11 mouse cellular contexts compared by ENCODE assay signal in genomic region chr4:154982247-154983120, GRCm38 (mm10). TPM values are rescaled to one million over a fixed set of nuclear protein-coding genes. Genes with fewer than 3 reads are reported as not detected.
DNase-seq lines count a peak whose midpoint lies in the region; ATAC-seq and TF ChIP-seq lines count a peak whose summit lies in the region.
"Had no signal": no experiment of that assay in that cellular context is flagged by ENCODE, and none has a peak within 500 bp of the region (broad histone marks: within the 10 kb centered on the region; RNA-seq: fewer than 3 reads in every experiment).

No protein-coding gene starts in this region.

- no peak overlapping the region for H3K4me3 ChIP-seq in hindbrain, embryonic 10.5 days
- no peak overlapping the region for H3K4me3 ChIP-seq in hindbrain, embryonic 14.5 days (replicated peaks; ENCODE audit: low read length)
- H3K4me3 ChIP-seq in CH12.LX (replicated peaks in 1 of 3; ENCODE audit: low read depth in 2 of 3, low read length in 2 of 3, poor library complexity in 1 of 3): no peak overlapping the region
- H3K4me3 ChIP-seq in liver, embryonic 13.5 days (replicated peaks): no peak overlapping the region
- H3K4me3 ChIP-seq: heart, adult 2 months had no signal

- peaks cover 56% of the 10 kb centered on the region for H3K4me1 ChIP-seq in hindbrain, embryonic 10.5 days (replicated peaks)
- H3K4me1 ChIP-seq in hindbrain, embryonic 14.5 days (replicated peaks; ENCODE audit: control insufficient read depth, insufficient read depth, low read length): 0 out of 2 replicates have a peak, but pooled peaks cover 11% of the 10 kb centered on the region
- peaks cover 6 to 8% of the 10 kb centered on the region in 2 experiments for H3K4me1 ChIP-seq in CH12.LX (ENCODE audit: control insufficient read depth in 1 of 2, insufficient read depth in 2 of 2)
- peaks cover 37% of the 10 kb centered on the region for H3K4me1 ChIP-seq in liver, embryonic 13.5 days (replicated peaks)

- no peak for ATAC-seq in hindbrain, embryonic 14.5 days (ENCODE audit: low FRiP score)
- peak; percentile 35 for ATAC-seq in liver, embryonic 13.5 days (ENCODE audit: low read depth)
- ATAC-seq in monocyte, adult 5-6 weeks (replicated peaks; ENCODE audit: insufficient number of reproducible peaks, low FRiP score, low TSS enrichment, poor library complexity, severe bottlenecking): no peak

- H3K4me2 ChIP-seq in hindbrain, embryonic 14.5 days (replicated peaks): no peak overlapping the region
- H3K4me2 ChIP-seq in CH12.LX (ENCODE audit: insufficient read depth, low read depth, poor library complexity, severe bottlenecking): no peak overlapping the region
- H3K4me2 ChIP-seq in liver, embryonic 13.5 days: no peak overlapping the region

- H3K36me3 ChIP-seq in hindbrain, embryonic 10.5 days: peaks cover 49% of the 10 kb centered on the region
- H3K36me3 ChIP-seq in hindbrain, embryonic 14.5 days (replicated peaks; ENCODE audit: control insufficient read depth, insufficient read depth): peaks cover 40% of the 10 kb centered on the region
- peaks cover 42 to 56% of the 10 kb centered on the region in 2 experiments for H3K36me3 ChIP-seq in CH12.LX (replicated peaks in 1 of 2; ENCODE audit: control insufficient read depth in 1 of 2, insufficient read depth in 1 of 2, low read length in 1 of 2)
- H3K36me3 ChIP-seq in liver, embryonic 13.5 days: peaks cover 45% of the 10 kb centered on the region

- TF ChIP-seq CTCF in CH12.LX (conservative IDR thresholded peaks at IDR 0.05 in 1 of 2, IDR thresholded peaks at IDR 0.05 in 1 of 2; ENCODE audit: low read depth in 2 of 2, low read length in 2 of 2): no peak

- TF ChIP-seq POLR2A in CH12.LX (IDR thresholded peaks at IDR 0.05; ENCODE audit: low read depth, low read length): no peak

- peak; percentile 10 for DNase-seq in hindbrain, embryonic 10.5 days (ENCODE audit: low spot score)
- DNase-seq in hindbrain, embryonic 14.5 days (ENCODE audit: low spot score): no peak
- DNase-seq in CH12.LX (ENCODE audit: extremely low read depth): no peak
- peak; percentile 75 for DNase-seq in adrenal gland, postnatal 10 days
- DNase-seq in liver, embryonic 13.5 days: no peak
- DNase-seq in cerebellum, adult 9-10 months: no peak
- no peak for DNase-seq in left cerebral cortex, postnatal 14 days (ENCODE audit: low spot score in 2 of 2)

- no peak for TF ChIP-seq EP300 in CH12.LX (IDR thresholded peaks at IDR 0.05; ENCODE audit: low read length)

- H3K27me3 ChIP-seq in hindbrain, embryonic 10.5 days (ENCODE audit: insufficient read depth, poor library complexity, severe bottlenecking): peaks cover 37% of the 10 kb centered on the region
- H3K27me3 ChIP-seq in hindbrain, embryonic 14.5 days (ENCODE audit: control insufficient read depth, insufficient read depth, low read length): no peaks in the 10 kb centered on the region
- H3K27me3 ChIP-seq in CH12.LX (replicated peaks): peaks cover 14% of the 10 kb centered on the region
- 0 out of 2 replicates have a peak, but pooled peaks cover 9% of the 10 kb centered on the region for H3K27me3 ChIP-seq in liver, embryonic 13.5 days

- TF ChIP-seq RAD21 in CH12.LX (IDR thresholded peaks at IDR 0.05; ENCODE audit: low read depth, low read length): no peak

- no peaks in the 10 kb centered on the region for H3K79me2 ChIP-seq in CH12.LX (replicated peaks; ENCODE audit: control insufficient read depth, extremely low read depth, insufficient read depth, poor library complexity, severe bottlenecking)

- in situ Hi-C loops in CH12.LX (cut with MboI; ENCODE audit: low pct_ligation_motif_present, low pct_unique_long_range_greater_than_20kb, low sequenced_read_pairs): no loop called here

- WGBS in hindbrain, embryonic 10.5 days: 76% methylated on average over 19 of the region's 19 CpGs
- 74% methylated on average over 19 of the region's 19 CpGs for WGBS in hindbrain, embryonic 14.5 days
- 63% methylated on average over 19 of the region's 19 CpGs for WGBS in liver, embryonic 13.5 days (ENCODE audit: insufficient replicate concordance)

- dilution Hi-C loops in CH12.LX (cut with MboI; ENCODE audit: extremely low pct_ligation_motif_present, extremely low pct_unique_long_range_greater_than_20kb, low sequenced_read_pairs): no loop called here

- H3K9ac ChIP-seq in hindbrain, embryonic 14.5 days: no peak overlapping the region
- H3K9ac ChIP-seq in CH12.LX (ENCODE audit: insufficient read depth, low read depth): no peak overlapping the region
- H3K9ac ChIP-seq in liver, embryonic 13.5 days: no peak overlapping the region

- no peaks in the 10 kb centered on the region for H3K9me3 ChIP-seq in hindbrain, embryonic 10.5 days
- no peaks in the 10 kb centered on the region for H3K9me3 ChIP-seq in hindbrain, embryonic 14.5 days (ENCODE audit: control insufficient read depth, low read length)
- no peaks in the 10 kb centered on the region for H3K9me3 ChIP-seq in CH12.LX (replicated peaks; ENCODE audit: low read length)
- H3K9me3 ChIP-seq in liver, embryonic 13.5 days (replicated peaks): no peaks in the 10 kb centered on the region

- H3K27ac ChIP-seq in hindbrain, embryonic 10.5 days: 0 out of 2 replicates have a peak overlapping the region, but pooled peaks have one; percentile 23
- no peak overlapping the region for H3K27ac ChIP-seq in hindbrain, embryonic 14.5 days
- H3K27ac ChIP-seq in CH12.LX (ENCODE audit: insufficient read depth, low read depth): no peak overlapping the region
- peak overlapping the region; percentile 53 for H3K27ac ChIP-seq in liver, embryonic 13.5 days
- H3K27ac ChIP-seq: heart, adult 2 months had no signal

- intact Hi-C loops in left cerebral cortex, postnatal 14 days (cut with DNase I): no loop called here

TF ChIP-seq in CH12.LX, 34 proteins besides CTCF, POLR2A, EP300 and RAD21:
- no peak for TF ChIP-seq MEF2A (IDR thresholded peaks at IDR 0.05; ENCODE audit: borderline replicate concordance, low read depth, low read length)
- peak; percentile 32; the same call in 1 of the 2 replicates for TF ChIP-seq POLR2AphosphoS2 (IDR thresholded peaks at IDR 0.05; ENCODE audit: low read depth, low read length)
TF ChIP-seq in CH12.LX: peak in this region for 1.

RNA-seq across cellular contexts. Expression of gene Pank4, which starts 18.6 kb away (rescaled TPM):
- 39.9 and 46.5 TPM in 2 replicates for polyA plus RNA-seq in hindbrain, embryonic 10.5 days (2016; fragmentation: Nextera tagmentation; extraction: Ambion mirVana)
- 34.1 and 34.4 TPM in 2 replicates for polyA plus RNA-seq in hindbrain, embryonic 14.5 days (2014; fragmentation: Nextera tagmentation; extraction: Ambion mirVana)
- 30.6 and 34.7 TPM in 2 replicates for total RNA-seq in CH12.LX (2012; rRNA removed)
- 27.6 and 28.1 TPM in 2 replicates for total RNA-seq in CH12.LX (2014; rRNA removed)
- 22.4 and 23.2 TPM in 2 replicates for polyA plus RNA-seq in CH12.LX (2012; ENCODE audit: insufficient read length, low read depth)
- 10 to 100 TPM; 23.1 to 35.2 TPM for total RNA-seq in adrenal gland, postnatal 10 days (2021)
- polyA plus RNA-seq in liver, embryonic 13.5 days (2015; fragmentation: Nextera tagmentation; extraction: Ambion mirVana): 23.9 and 27.0 TPM in 2 replicates
- total RNA-seq in monocyte, adult 5-6 weeks (2017): 26.6 to 36.7 TPM (median 30.2 TPM) in 3 replicates
- 10 to 100 TPM; 31.8 to 33.4 TPM for total RNA-seq in left cerebral cortex, postnatal 14 days (2021)

RNA-seq across cellular contexts. Expression of gene Hes5, which starts 21.8 kb away (rescaled TPM):
- 534 and 601 TPM in 2 replicates for polyA plus RNA-seq in hindbrain, embryonic 10.5 days (2016; fragmentation: Nextera tagmentation; extraction: Ambion mirVana)
- polyA plus RNA-seq in hindbrain, embryonic 14.5 days (2014; fragmentation: Nextera tagmentation; extraction: Ambion mirVana): 70.0 and 102 TPM in 2 replicates
- total RNA-seq in CH12.LX (2012; rRNA removed) (6.2 and 6.8 TPM in 2 replicates), CH12.LX (2014; rRNA removed) (2.1 and 2.7 TPM in 2 replicates)
- 1.5 and 1.7 TPM in 2 replicates for polyA plus RNA-seq in CH12.LX (2012; ENCODE audit: insufficient read length, low read depth)
- under 1 TPM in 1 of 2 experiments, not detected in 1; 0.76 TPM for total RNA-seq in adrenal gland, postnatal 10 days (2021)
- polyA plus RNA-seq in liver, embryonic 13.5 days (2015; fragmentation: Nextera tagmentation; extraction: Ambion mirVana): 0.08 and 0.23 TPM in 2 replicates
- total RNA-seq in monocyte, adult 5-6 weeks (2017): not detected in 3 replicates
- 10 to 100 TPM; 32.6 to 48.7 TPM for total RNA-seq in left cerebral cortex, postnatal 14 days (2021)
- total RNA-seq: heart, adult 2 months; heart, postnatal 36 days; liver, adult 2 months had no signal
- polyA plus RNA-seq: liver, adult 2 months had no signal

RNA-seq across cellular contexts. Expression of gene Tnfrsf14, which starts 54.1 kb away (rescaled TPM):
- polyA plus RNA-seq in hindbrain, embryonic 10.5 days (2016; fragmentation: Nextera tagmentation; extraction: Ambion mirVana): 0.43 and 0.87 TPM in 2 replicates
- polyA plus RNA-seq in hindbrain, embryonic 14.5 days (2014; fragmentation: Nextera tagmentation; extraction: Ambion mirVana): 0.40 TPM in 1 of 2 replicates, not detected in the other
- total RNA-seq in CH12.LX (2012; rRNA removed) (68.3 and 109 TPM in 2 replicates), CH12.LX (2014; rRNA removed) (21.0 and 25.9 TPM in 2 replicates)
- 19.8 and 20.0 TPM in 2 replicates for polyA plus RNA-seq in CH12.LX (2012; ENCODE audit: insufficient read length, low read depth)
- 10 to 100 TPM in 1 of 2 experiments, 1 to 10 TPM in 1; 8.1 to 12.7 TPM for total RNA-seq in adrenal gland, postnatal 10 days (2021)
- 49.5 and 51.7 TPM in 2 replicates for polyA plus RNA-seq in liver, embryonic 13.5 days (2015; fragmentation: Nextera tagmentation; extraction: Ambion mirVana)
- total RNA-seq in monocyte, adult 5-6 weeks (2017): 20.8 to 45.5 TPM (median 29.3 TPM) in 3 replicates
- 1 to 10 TPM; 1.3 to 1.6 TPM for total RNA-seq in left cerebral cortex, postnatal 14 days (2021)

Comparison
In these comparisons a context has a peak if more than half of its experiments do, and no peak if none do; other contexts are left out.
1. DNase-seq: peak in hindbrain, embryonic 10.5 days (single experiment) and adrenal gland, postnatal 10 days (single experiment); none in hindbrain, embryonic 14.5 days (single experiment), CH12.LX (single experiment), liver, embryonic 13.5 days (single experiment), cerebellum, adult 9-10 months (single experiment) and left cerebral cortex, postnatal 14 days (0 of 2).
2. H3K27ac ChIP-seq: peak in hindbrain, embryonic 10.5 days (single experiment) and liver, embryonic 13.5 days (single experiment); none in hindbrain, embryonic 14.5 days (single experiment) and CH12.LX (single experiment).
3. RNA of gene Hes5, which starts 21.8 kb away (total RNA-seq): 32.6 to 48.7 TPM in left cerebral cortex, postnatal 14 days; 2.1 to 6.8 TPM in CH12.LX, 0.76 TPM in adrenal gland, postnatal 10 days and not detected in monocyte, adult 5-6 weeks; every median in the first group is over 4 times any median in the second.